Mouse (Mus musculus): ENCODE measurements around the gene Prom1.

- no peak for TF ChIP-seq POLR2A (IDR thresholded peaks at IDR 0.05; ENCODE audit: low read depth, low read length)
- TF ChIP-seq CTCF (IDR thresholded peaks at IDR 0.05; ENCODE audit: borderline replicate concordance, insufficient read depth, low read length) = no peak
Observed at GRCm38 (mm10) chr5:43986212-43986611, 115.6 kb downstream of the Prom1 start.
